Mouse (Mus musculus): Measurements from ENCODE around the gene Tcerg1l.

DNA sequence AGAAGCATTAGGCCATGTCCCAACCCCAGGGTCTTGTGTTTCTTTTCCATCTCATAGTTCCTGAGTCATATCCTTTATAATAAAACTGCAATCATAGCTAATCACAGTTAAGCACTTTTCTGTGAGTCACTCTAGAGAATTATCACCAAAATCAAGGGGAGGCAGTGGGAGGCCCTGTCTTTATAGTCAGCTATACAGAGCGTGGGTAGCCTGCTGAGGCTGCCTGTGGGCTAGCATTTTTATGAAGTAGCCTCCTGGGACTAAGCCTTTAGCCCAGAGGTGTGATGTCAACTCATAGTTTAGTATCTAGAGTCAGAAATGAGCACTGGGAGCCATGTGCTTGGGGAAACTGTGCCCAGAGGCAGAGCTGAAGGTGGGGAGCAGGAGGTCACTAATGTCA, 122.3 kb downstream of the Tcerg1l start:
- TF ChIP-seq CTCF (conservative IDR thresholded peaks at IDR 0.05; ENCODE audit: insufficient read depth, insufficient read length, low read depth, low read length): no peak
- no peak for TF ChIP-seq POLR2A (IDR thresholded peaks at IDR 0.05; ENCODE audit: low read depth, low read length)
